Mouse (Mus musculus): Measurements from ENCODE around the gene Ebpl. TPM values are rescaled to one million over a fixed set of nuclear protein-coding genes. Genes with fewer than 3 reads are reported as not detected.

Gene Ebpl
- total RNA-seq, 2 experiments from 2014 or later = 5.4 to 6.4 TPM

DNA sequence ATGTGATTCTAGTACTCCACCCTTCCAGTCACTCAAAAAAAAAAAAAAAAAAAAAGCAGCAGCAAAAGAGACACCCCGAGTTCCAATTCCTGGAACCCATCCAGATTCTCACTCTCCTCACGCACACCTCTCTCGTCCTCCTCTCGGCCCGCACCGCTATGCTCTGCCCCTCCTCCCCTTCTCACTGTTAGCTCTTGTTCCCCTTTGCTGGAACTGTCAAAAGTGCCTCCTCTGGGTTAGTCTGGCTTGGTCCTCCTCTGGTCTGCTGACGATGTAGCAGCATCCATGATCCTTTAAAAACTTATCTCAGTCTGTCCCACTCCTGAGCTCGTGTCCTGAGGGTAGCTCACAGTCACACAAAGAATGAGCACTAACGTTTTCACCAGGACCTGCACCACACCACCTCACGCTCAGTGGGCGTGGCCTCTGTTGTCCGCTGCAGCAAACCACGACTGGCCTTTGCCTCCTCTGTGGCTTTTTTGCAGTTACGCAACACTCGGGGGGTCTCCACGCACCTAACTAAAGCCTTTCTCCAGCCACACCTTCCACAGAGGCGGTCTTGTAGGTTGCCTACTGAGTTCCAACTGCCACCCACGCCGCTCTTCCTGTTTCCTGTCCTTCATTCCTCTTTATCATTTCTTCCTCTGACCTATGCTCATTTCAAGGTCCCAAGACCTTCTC is 71.5 kb downstream of the Ebpl start:
- DNase-seq (ENCODE audit: extremely low spot score in 1 of 2, low spot score in 2 of 2) = no peak
- intact Hi-C loops (cut with DNase I) = no loop called here

Other genes with a start within 250 kb of the Ebpl start
- 10 to 100 TPM; 56.8 to 59.6 TPM for gene Sacs, start 222.0 kb downstream of the Ebpl start, total RNA-seq (2021)
- under 1 TPM in 1 of 2 experiments, not detected in 1; 0.17 TPM for gene Sgcg, start 101.9 kb downstream of the Ebpl start, total RNA-seq (2021)
- gene Arl11, start 50.7 kb downstream of the Ebpl start, total RNA-seq (2021) = under 1 TPM; 0.24 to 0.67 TPM
- gene Kpna3, start 79.4 kb upstream of the Ebpl start, total RNA-seq (2021) = 10 to 100 TPM; 86.5 to 91.3 TPM
- gene Spryd7, start 196.4 kb upstream of the Ebpl start, total RNA-seq (2021) = 10 to 100 TPM; 44.6 to 48.5 TPM
- 10 to 100 TPM; 14.9 to 15.2 TPM for gene Trim13, start 237.8 kb upstream of the Ebpl start, total RNA-seq (2021)
- 1 to 10 TPM; 1.2 to 1.5 TPM for gene Kcnrg, start 247.0 kb upstream of the Ebpl start, total RNA-seq (2021)

Measured in left cerebral cortex, postnatal 10 days (tissue).